Mouse (Mus musculus) testis, adult 2 months (tissue): ENCODE results near the gene Gm20489. TPM values are rescaled to one million over a fixed set of nuclear protein-coding genes. Genes with fewer than 3 reads are reported as not detected.
A peak's percentile ranks its signal among the peaks of the same experiment; 100 is the strongest.

Experiments
- H3K27ac ChIP-seq: fragments of 200-500 bp; 2 replicates; pipeline ENCODE4 v1.5.1; 2012; ENCODE audit warnings: low read depth, low read length; ENCODE audit not compliant: control insufficient read depth, insufficient read depth
- H3K27me3 ChIP-seq: fragments of 200-500 bp; 2 replicates; pipeline ENCODE4 v1.6.1; 2012; ENCODE audit warnings: mild to moderate bottlenecking, low read length, moderate library complexity; ENCODE audit not compliant: control insufficient read depth, insufficient read depth
- H3K36me3 ChIP-seq: fragments of 200-500 bp; 2 replicates; pipeline ENCODE4 v1.6.1; 2012; ENCODE audit warnings: mild to moderate bottlenecking, low read length; ENCODE audit not compliant: control insufficient read depth, insufficient read depth
- H3K4me1 ChIP-seq: fragments of 200-500 bp; 2 replicates; pipeline ENCODE4 v1.6.1; 2012; ENCODE audit warnings: low read length; ENCODE audit not compliant: control insufficient read depth, insufficient read depth
- H3K4me3 ChIP-seq: fragments of 200-500 bp; 2 replicates; pipeline ENCODE4 v1.5.1; 2012; ENCODE audit warnings: low read depth, mild to moderate bottlenecking, low read length, moderate library complexity, mixed read lengths; ENCODE audit not compliant: control insufficient read depth
- CTCF ChIP-seq: fragments of 200-500 bp; IDR thresholded peaks from 2 replicates; pipeline ENCODE4 v1.5.1; 2012; ENCODE audit warnings: low read depth, mild to moderate bottlenecking, inconsistent platforms, low read length, moderate library complexity; ENCODE audit not compliant: control insufficient read depth, insufficient read depth, insufficient replicate concordance
- POLR2A ChIP-seq: fragments of 200-500 bp; IDR thresholded peaks from 2 replicates; pipeline ENCODE4 v1.6.1; 2012; ENCODE audit warnings: low read depth, mild to moderate bottlenecking, inconsistent platforms, low read length, moderate library complexity; ENCODE audit not compliant: control insufficient read depth
- polyA plus RNA-seq: library from polyadenylated mRNA; depleted of rRNA; stranded (reverse); fragments of >200 nt; gene quantifications from 2 replicates; pipeline ENCODE4 v1.2.3, GENCODE M21; 2012

The Gm20489 gene
- polyA plus RNA-seq, 1 experiment: not detected

- no peak for TF ChIP-seq CTCF
- TF ChIP-seq POLR2A: no peak
- Histone ChIP-seq H3K4me3 (no peak overlapping the region), H3K36me3 (no peaks in the 10 kb centered on the region), H3K27ac (no peak overlapping the region), H3K27me3 (no peaks in the 10 kb centered on the region), H3K4me1 (no peaks in the 10 kb centered on the region; the same call in 1 of the 2 replicates)
Observed at GRCm38 (mm10) chrX:101282813-101283212, 14.0 kb upstream of the Gm20489 start.

- Histone ChIP-seq H3K36me3 (no peaks in the 10 kb centered on the region), H3K4me1 (peaks cover 2% of the 10 kb centered on the region), H3K27me3 (no peaks in the 10 kb centered on the region), H3K27ac (peak within 1 kb of the TSS; percentile 84), H3K4me3 (peak within 1 kb of the TSS; percentile 86)
- TF ChIP-seq CTCF: no peak
- no peak; the same call in 1 of the 2 replicates for TF ChIP-seq POLR2A
Observed at GRCm38 (mm10) chrX:101273875-101274738, 5.3 kb upstream of the Gm20489 start, which contains the start of gene Med12. TSS of gene Med12 (plus strand) at chrX:101274030.

GRCm38 (mm10) chrX:101273410-101273809 lies 4.6 kb upstream of the Gm20489 start:
- peaks cover 2% of the 10 kb centered on the region for H3K4me1 ChIP-seq
- H3K36me3 ChIP-seq: no peaks in the 10 kb centered on the region
- H3K4me3 ChIP-seq: peak overlapping the region; percentile 86
- peak overlapping the region; percentile 33; the same call in 1 of the 2 replicates for H3K27ac ChIP-seq
- no peak for TF ChIP-seq CTCF
- TF ChIP-seq POLR2A: no peak
- H3K27me3 ChIP-seq: no peaks in the 10 kb centered on the region

GRCm38 (mm10) chrX:101268025-101268754 lies 633 bp downstream of the Gm20489 start, which contains the start of gene Il2rg:
TSS of gene Il2rg (minus strand) at chrX:101268255.
- Histone ChIP-seq H3K27ac (no peak within 1 kb of the TSS), H3K4me1 (no peaks in the 10 kb centered on the region), H3K4me3 (no peak within 1 kb of the TSS), H3K36me3 (no peaks in the 10 kb centered on the region), H3K27me3 (no peaks in the 10 kb centered on the region)
- TF ChIP-seq CTCF: no peak
- TF ChIP-seq POLR2A: no peak

GRCm38 (mm10) chrX:101266631-101267030 lies 2.2 kb downstream of the Gm20489 start:
- H3K4me3 ChIP-seq: no peak overlapping the region
- no peaks in the 10 kb centered on the region for H3K4me1 ChIP-seq
- TF ChIP-seq POLR2A: no peak
- no peak for TF ChIP-seq CTCF
- H3K27me3 ChIP-seq: no peaks in the 10 kb centered on the region
- H3K36me3 ChIP-seq: no peaks in the 10 kb centered on the region
- H3K27ac ChIP-seq: no peak overlapping the region

GRCm38 (mm10) chrX:101263892-101264291 lies 4.9 kb downstream of the Gm20489 start, which contains the start of gene Gm614:
TSS of gene Gm614 (minus strand) at chrX:101263992.
- Histone ChIP-seq H3K4me3 (peak within 1 kb of the TSS; percentile 73), H3K4me1 (no peaks in the 10 kb centered on the region), H3K27me3 (no peaks in the 10 kb centered on the region), H3K36me3 (no peaks in the 10 kb centered on the region), H3K27ac (peak within 1 kb of the TSS; percentile 74)
- TF ChIP-seq CTCF: no peak
- TF ChIP-seq POLR2A: no peak
